Mouse (Mus musculus) ES-Bruce4 (cell line): Measurements from ENCODE around the gene Tmigd1.

Experiments
- CTCF ChIP-seq: IDR thresholded peaks from one replicate; pipeline ENCODE4 v1.8.1; 2011; ENCODE audit warnings: low read depth, low read length
- EP300 ChIP-seq: IDR thresholded peaks from 2 replicates; pipeline ENCODE4 v1.6.1; 2011; ENCODE audit warnings: low read depth, low read length; ENCODE audit not compliant: insufficient read depth
- POLR2A ChIP-seq: IDR thresholded peaks from one replicate; pipeline ENCODE4 v1.8.1; 2011; ENCODE audit warnings: low read length; ENCODE audit not compliant: insufficient read depth

- TF ChIP-seq CTCF (no peak), POLR2A (peak; percentile 73), EP300 (no peak)
Measured at GRCm38 (mm10) chr11:76945386-76946202, 43.6 kb downstream of the Tmigd1 start.
